Mouse (Mus musculus) bone marrow macrophage, adult 2 months (primary cell): ENCODE results near the gene Slc22a4. TPM values are rescaled to one million over a fixed set of nuclear protein-coding genes. Genes with fewer than 3 reads are reported as not detected.

Source experiments
- H3K27ac ChIP-seq: 2 replicates; pipeline ENCODE4 v1.5.1; 2012; ENCODE audit warnings: low read depth, low read length; ENCODE audit not compliant: insufficient read depth
- H3K4me1 ChIP-seq: 2 replicates; pipeline ENCODE4 v1.6.1; 2012; ENCODE audit warnings: low read length; ENCODE audit not compliant: control insufficient read depth, insufficient read depth
- H3K4me3 ChIP-seq: 2 replicates; pipeline ENCODE4 v1.5.1; 2012; ENCODE audit warnings: mild to moderate bottlenecking, low read length, moderate library complexity; ENCODE audit not compliant: insufficient read depth
- CTCF ChIP-seq: IDR thresholded peaks from 2 replicates; pipeline ENCODE4 v1.5.1; 2012; ENCODE audit warnings: low read depth, mild to moderate bottlenecking, low read length, moderate library complexity
- POLR2A ChIP-seq: IDR thresholded peaks from 2 replicates; pipeline ENCODE4 v1.6.1; 2012; ENCODE audit warnings: mild to moderate bottlenecking, low read depth, low read length, borderline replicate concordance
- polyA plus RNA-seq: library from polyadenylated mRNA; stranded (reverse); fragments of >200 nt; gene quantifications from 2 replicates; pipeline ENCODE4 v1.2.4, GENCODE M21; 2012; ENCODE audit not compliant: missing spikeins, insufficient read depth, insufficient read length

The Slc22a4 gene
- polyA plus RNA-seq, 1 experiment: 4.8 TPM

- Histone ChIP-seq H3K27ac (no peak overlapping the region), H3K4me3 (no peak overlapping the region), H3K4me1 (peaks cover 14% of the 10 kb centered on the region)
- TF ChIP-seq POLR2A (no peak), CTCF (no peak)
Measured at GRCm38 (mm10) chr11:54065915-54066178, 38.0 kb upstream of the Slc22a4 start.

- H3K4me1 ChIP-seq: peaks cover 14% of the 10 kb centered on the region
- H3K27ac ChIP-seq: no peak overlapping the region
- TF ChIP-seq POLR2A (no peak), CTCF (no peak)
- H3K4me3 ChIP-seq: no peak overlapping the region
Measured at GRCm38 (mm10) chr11:54065106-54065914, 37.4 kb upstream of the Slc22a4 start.

GRCm38 (mm10) chr11:54064412-54064978, 36.6 kb upstream of the Slc22a4 start:
- no peak for TF ChIP-seq POLR2A
- TF ChIP-seq CTCF: no peak
- peaks cover 14% of the 10 kb centered on the region for H3K4me1 ChIP-seq
- H3K4me3 ChIP-seq: no peak overlapping the region
- no peak overlapping the region for H3K27ac ChIP-seq

- no peak for TF ChIP-seq POLR2A
- no peak for TF ChIP-seq CTCF
- Histone ChIP-seq H3K4me1 (peaks cover 14% of the 10 kb centered on the region), H3K4me3 (no peak overlapping the region), H3K27ac (no peak overlapping the region)
Measured at GRCm38 (mm10) chr11:54063472-54063775, 35.5 kb upstream of the Slc22a4 start.

GRCm38 (mm10) chr11:54062753-54063471, 35.0 kb upstream of the Slc22a4 start:
- H3K4me1 ChIP-seq: peaks cover 12% of the 10 kb centered on the region
- H3K4me3 ChIP-seq: no peak overlapping the region
- no peak overlapping the region for H3K27ac ChIP-seq
- no peak for TF ChIP-seq POLR2A
- TF ChIP-seq CTCF: no peak

GRCm38 (mm10) chr11:54062086-54062752, 34.3 kb upstream of the Slc22a4 start:
- TF ChIP-seq CTCF (no peak), POLR2A (no peak)
- Histone ChIP-seq H3K4me3 (no peak overlapping the region), H3K4me1 (peaks cover 8% of the 10 kb centered on the region; the same call in 1 of the 2 replicates), H3K27ac (no peak overlapping the region)

GRCm38 (mm10) chr11:54060316-54060715, 32.4 kb upstream of the Slc22a4 start:
- no peak overlapping the region for H3K27ac ChIP-seq
- TF ChIP-seq POLR2A (no peak), CTCF (no peak)
- peaks cover 4% of the 10 kb centered on the region; the same call in 1 of the 2 replicates for H3K4me1 ChIP-seq
- no peak overlapping the region for H3K4me3 ChIP-seq

GRCm38 (mm10) chr11:54059526-54059925, 31.6 kb upstream of the Slc22a4 start:
- Histone ChIP-seq H3K4me3 (no peak overlapping the region), H3K4me1 (peaks cover 3% of the 10 kb centered on the region; the same call in 1 of the 2 replicates), H3K27ac (no peak overlapping the region)
- TF ChIP-seq POLR2A: no peak
- TF ChIP-seq CTCF: no peak

GRCm38 (mm10) chr11:54058643-54059042, 30.8 kb upstream of the Slc22a4 start:
- no peak overlapping the region for H3K27ac ChIP-seq
- H3K4me3 ChIP-seq: no peak overlapping the region
- no peak for TF ChIP-seq POLR2A
- no peak for TF ChIP-seq CTCF
- no peaks in the 10 kb centered on the region for H3K4me1 ChIP-seq

GRCm38 (mm10) chr11:54058056-54058617, 30.2 kb upstream of the Slc22a4 start:
- H3K4me3 ChIP-seq: no peak overlapping the region
- no peaks in the 10 kb centered on the region for H3K4me1 ChIP-seq
- no peak for TF ChIP-seq POLR2A
- H3K27ac ChIP-seq: no peak overlapping the region
